Mouse (Mus musculus) hindbrain, embryonic 11.5 days (tissue): ENCODE measurements at regions not wholly inside any gene's neighbourhood (a gene's known extent, or its start where the extent isn't known, plus 50 kb on each side); places are given as distances from the start of the nearest gene placed in this dataset.

Source experiments
- ATAC-seq: fragments of 200-750 bp; cut with Nextera tagmentation; 2 replicates; pipeline ENCODE4 v1.8.0; 2017; ENCODE audit warnings: mild to moderate bottlenecking, moderate TSS enrichment, moderate library complexity; ENCODE audit not compliant: low FRiP score
- DNase-seq: peaks from one replicate; pipeline ENCODE4 v3.0.0-alpha.2; 2015; ENCODE audit warnings: low spot score
- H3K27ac ChIP-seq: fragments of 300-500 bp; sonication (generic); 2 replicates; pipeline ENCODE4 v1.5.1; 2014; ENCODE audit warnings: mild to moderate bottlenecking, low read depth, low read length
- H3K27me3 ChIP-seq: fragments of 300-500 bp; sonication (generic); 2 replicates; pipeline ENCODE4 v1.6.1; 2014; ENCODE audit warnings: mild to moderate bottlenecking, low read length, moderate library complexity, mixed read lengths; ENCODE audit not compliant: control insufficient read depth, insufficient read depth
- H3K36me3 ChIP-seq: fragments of 300-500 bp; sonication (generic); 2 replicates; pipeline ENCODE4 v1.6.1; 2014; ENCODE audit warnings: mild to moderate bottlenecking, low read length, moderate library complexity, mixed read lengths; ENCODE audit not compliant: control insufficient read depth, insufficient read depth
- H3K4me1 ChIP-seq: fragments of 300-500 bp; sonication (generic); replicated peaks from 2 replicates; pipeline ENCODE4 v1.6.1; 2014; ENCODE audit warnings: low read length, mixed read lengths; ENCODE audit not compliant: control insufficient read depth, insufficient read depth
- H3K4me2 ChIP-seq: fragments of 300-500 bp; sonication (generic); replicated peaks from 2 replicates; pipeline ENCODE4 v1.6.1; 2014; ENCODE audit warnings: mild to moderate bottlenecking, low read depth, low read length
- H3K4me3 ChIP-seq: fragments of 300-500 bp; sonication (generic); 2 replicates; pipeline ENCODE4 v1.5.1; 2014; ENCODE audit warnings: low read depth, low read length
- H3K9ac ChIP-seq: fragments of 300-500 bp; sonication (generic); 2 replicates; pipeline ENCODE4 v1.6.1; 2014; ENCODE audit warnings: low read depth, low read length
- H3K9me3 ChIP-seq: fragments of 300-500 bp; sonication (generic); 2 replicates; pipeline ENCODE4 v1.6.1; 2016; ENCODE audit warnings: low read length; ENCODE audit not compliant: control insufficient read depth
- WGBS: fragments of 180-500 bp; shearing (Covaris S2); extraction: QIAGEN DNeasy Blood & Tissue Kit; methylation state at CpG from one replicate; pipeline ENCODE4 v1.1.7; 2014; 5-methylcytosine and 5-hydroxymethylcytosine counted together

DNA sequence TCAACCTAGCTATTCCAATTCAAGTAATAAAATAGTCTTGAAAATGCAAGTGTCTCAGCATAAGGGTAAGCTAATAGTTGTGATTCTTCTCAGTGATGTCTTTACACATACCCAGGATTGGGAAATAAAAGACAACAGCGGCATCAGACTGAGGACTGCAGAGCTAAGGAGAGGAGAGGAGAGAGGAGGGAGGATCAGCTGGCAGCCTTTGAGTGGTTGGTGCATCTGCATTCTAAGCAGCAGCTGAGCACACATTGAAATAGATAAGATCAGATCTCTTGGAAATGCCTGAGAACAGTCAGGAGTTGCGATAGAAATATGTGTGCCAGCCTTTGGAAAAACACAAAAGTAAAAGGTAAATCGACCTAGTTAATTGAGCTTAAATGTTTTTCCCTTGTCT lies 480.3 kb upstream of the Mpdz start:
- Histone ChIP-seq H3K27me3 (no peaks in the 10 kb centered on the region), H3K9ac (no peak overlapping the region), H3K36me3 (no peaks in the 10 kb centered on the region), H3K27ac (no peak overlapping the region), H3K4me3 (no peak overlapping the region), H3K9me3 (no peaks in the 10 kb centered on the region), H3K4me1 (no peaks in the 10 kb centered on the region), H3K4me2 (no peak overlapping the region)
- 78% methylated on average over 3 of the region's 3 CpGs for WGBS
- DNase-seq (no peak), ATAC-seq (no peak)

DNA sequence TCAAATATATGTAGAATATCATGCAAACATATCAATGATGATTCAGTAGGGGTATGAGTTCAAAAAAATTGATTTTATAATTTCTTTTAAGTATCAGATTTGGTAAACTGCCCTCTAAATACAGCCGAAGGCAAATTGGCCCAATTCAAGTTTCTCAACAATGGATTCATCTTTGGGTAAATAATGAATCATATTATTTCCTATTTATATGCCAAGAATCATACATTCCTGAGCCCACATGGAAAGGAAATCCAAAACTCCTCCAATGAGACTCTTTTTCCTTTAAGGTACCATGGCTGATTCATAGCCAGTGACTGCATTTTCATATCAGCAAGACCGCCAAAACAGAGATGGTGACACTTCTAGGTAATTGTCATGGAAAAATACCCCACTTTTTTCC lies 472.4 kb upstream of the Mpdz start:
- Histone ChIP-seq H3K36me3 (no peaks in the 10 kb centered on the region), H3K4me3 (no peak overlapping the region), H3K9me3 (no peaks in the 10 kb centered on the region), H3K27me3 (no peaks in the 10 kb centered on the region), H3K4me2 (no peak overlapping the region), H3K9ac (no peak overlapping the region), H3K27ac (no peak overlapping the region), H3K4me1 (no peaks in the 10 kb centered on the region)
- ATAC-seq (no peak), DNase-seq (no peak)
- WGBS = 93% methylated on average over 2 of the region's 2 CpGs

DNA sequence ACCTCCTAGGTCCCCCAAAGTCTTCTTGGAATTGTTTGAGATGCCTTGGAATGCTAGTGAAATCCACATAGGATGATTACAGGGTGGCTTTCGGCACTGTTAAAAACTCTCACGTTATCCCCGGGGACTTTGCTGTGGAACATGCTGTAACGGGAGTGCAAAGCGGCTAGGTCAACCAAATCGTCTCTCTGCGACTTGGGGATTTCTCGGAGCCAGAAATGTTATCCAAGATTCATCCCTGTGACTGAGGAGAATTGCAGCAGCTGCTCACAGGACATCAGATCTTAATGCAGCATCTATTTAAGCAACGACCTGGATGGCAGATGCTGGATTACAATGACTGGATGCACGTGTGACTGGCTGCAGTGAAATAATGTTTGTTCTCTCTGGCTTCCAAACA lies 470.7 kb upstream of the Mpdz start:
- 62% methylated on average over 10 of the region's 10 CpGs for WGBS
- Histone ChIP-seq H3K4me2 (no peak overlapping the region), H3K4me1 (no peaks in the 10 kb centered on the region), H3K9me3 (no peaks in the 10 kb centered on the region), H3K27me3 (no peaks in the 10 kb centered on the region), H3K36me3 (no peaks in the 10 kb centered on the region), H3K9ac (no peak overlapping the region), H3K4me3 (no peak overlapping the region), H3K27ac (no peak overlapping the region)
- DNase-seq (no peak), ATAC-seq (no peak)

DNA sequence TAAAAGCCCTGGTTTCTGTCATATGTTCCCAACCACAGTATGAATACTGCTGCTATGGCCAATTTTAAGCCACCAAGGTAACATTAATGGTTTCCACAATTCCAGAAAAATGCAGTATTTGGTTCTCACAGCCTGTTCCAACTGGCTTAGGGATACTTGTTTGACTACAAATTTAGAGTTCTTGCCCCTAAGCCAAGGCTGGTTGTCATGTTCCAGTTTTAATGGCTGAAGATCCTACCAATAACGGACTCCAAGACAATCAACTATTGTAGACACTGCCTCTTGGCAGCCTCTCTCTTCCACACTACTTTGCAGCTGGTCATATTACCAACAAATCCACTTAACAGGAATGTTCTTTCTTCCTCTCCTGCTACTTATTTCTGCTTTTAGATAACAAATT lies 470.0 kb upstream of the Mpdz start:
- Histone ChIP-seq H3K27ac (no peak overlapping the region), H3K4me1 (no peaks in the 10 kb centered on the region), H3K9ac (no peak overlapping the region), H3K27me3 (no peaks in the 10 kb centered on the region), H3K4me2 (no peak overlapping the region), H3K4me3 (no peak overlapping the region), H3K36me3 (no peaks in the 10 kb centered on the region), H3K9me3 (no peaks in the 10 kb centered on the region)
- no peak for ATAC-seq
- WGBS = 76% methylated on average over 1 of the region's 1 CpGs
- DNase-seq = no peak

DNA sequence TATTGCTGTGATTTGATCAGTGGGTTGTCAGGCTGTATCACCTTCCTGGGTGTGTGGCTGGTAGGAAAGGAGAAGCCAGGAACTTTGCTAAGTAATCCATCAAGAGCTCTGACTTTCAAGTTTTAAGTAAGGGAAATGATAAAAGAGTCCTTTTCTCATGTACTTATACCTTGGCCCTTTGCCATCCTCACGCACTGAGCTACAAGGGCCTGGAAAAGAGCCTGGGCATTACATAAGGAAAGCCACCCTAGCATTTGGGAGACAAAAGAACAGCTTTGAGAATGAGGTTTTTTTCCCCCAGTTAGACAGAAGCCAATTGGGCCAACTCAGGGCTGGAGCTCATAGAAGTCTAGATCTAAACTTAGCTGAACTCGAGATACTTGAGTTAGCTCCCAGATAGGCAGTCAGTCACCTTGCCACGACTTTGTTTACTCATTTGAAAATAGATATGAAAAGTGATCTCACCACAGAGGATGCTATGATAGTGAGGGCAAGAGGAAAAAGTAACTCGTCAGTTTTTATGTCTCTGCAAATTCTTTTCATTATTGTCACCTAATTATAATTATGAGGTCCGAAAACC lies 457.4 kb upstream of the Mpdz start:
- no peak overlapping the region for H3K27ac ChIP-seq
- no peak for DNase-seq
- 92% methylated on average over 5 of the region's 5 CpGs for WGBS

DNA sequence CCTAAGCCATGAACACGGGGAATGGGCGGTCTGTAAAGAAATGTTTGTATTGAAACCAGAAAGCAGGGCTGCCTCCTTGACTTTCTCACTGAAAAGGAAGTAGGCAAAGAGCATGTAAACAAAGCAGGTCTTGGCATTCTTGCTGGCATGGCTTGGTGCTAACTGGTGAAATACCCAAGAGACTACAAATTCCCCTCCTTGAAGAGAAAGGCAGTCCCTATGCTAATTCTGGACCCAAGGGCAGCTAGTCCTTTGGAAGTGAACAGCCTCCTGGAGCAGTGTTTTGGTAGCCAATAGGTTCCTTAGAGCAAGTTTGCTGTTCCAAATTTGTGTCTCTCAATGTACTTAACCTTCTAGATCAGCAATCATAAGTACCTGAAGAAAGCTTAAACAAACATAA lies 456.0 kb upstream of the Mpdz start:
- Histone ChIP-seq H3K27me3 (no peaks in the 10 kb centered on the region), H3K36me3 (no peaks in the 10 kb centered on the region), H3K4me1 (no peaks in the 10 kb centered on the region), H3K4me3 (no peak overlapping the region), H3K27ac (no peak overlapping the region), H3K4me2 (no peak overlapping the region), H3K9ac (no peak overlapping the region), H3K9me3 (no peaks in the 10 kb centered on the region)
- ATAC-seq (no peak), DNase-seq (no peak)
- 78% methylated on average over 2 of the region's 2 CpGs for WGBS

More for the DNA sequence above, 457.4 kb upstream of the Mpdz start:
- no peaks in the 10 kb centered on the region for H3K4me1 ChIP-seq
- H3K9ac ChIP-seq = no peak overlapping the region
- H3K9me3 ChIP-seq = no peaks in the 10 kb centered on the region
- no peak overlapping the region for H3K4me3 ChIP-seq
- no peaks in the 10 kb centered on the region for H3K36me3 ChIP-seq
- H3K27me3 ChIP-seq = no peaks in the 10 kb centered on the region
- no peak for ATAC-seq
- H3K4me2 ChIP-seq = no peak overlapping the region

DNA sequence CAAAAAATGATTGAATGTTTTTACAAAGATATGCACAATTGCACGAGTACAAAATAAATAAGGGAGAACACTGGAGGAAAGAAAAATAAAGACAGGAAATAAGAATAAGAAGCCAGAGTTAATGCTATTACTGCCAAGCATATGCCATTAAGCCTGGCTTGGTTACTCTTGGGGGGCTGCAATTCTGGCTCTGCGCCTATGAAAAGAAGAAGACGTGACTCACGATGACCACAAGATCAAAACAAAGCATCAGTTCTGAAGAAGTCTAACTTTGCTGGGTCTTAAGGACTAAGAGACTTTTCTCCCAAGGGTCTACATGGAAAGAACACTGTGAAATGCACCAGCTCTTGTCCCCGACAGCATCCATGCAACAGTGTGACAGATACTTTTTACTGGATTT lies 454.8 kb upstream of the Mpdz start:
- Histone ChIP-seq H3K27me3 (no peaks in the 10 kb centered on the region), H3K36me3 (no peaks in the 10 kb centered on the region), H3K9me3 (no peaks in the 10 kb centered on the region), H3K4me1 (no peaks in the 10 kb centered on the region), H3K9ac (no peak overlapping the region), H3K4me3 (no peak overlapping the region), H3K4me2 (no peak overlapping the region), H3K27ac (no peak overlapping the region)
- WGBS = 90% methylated on average over 5 of the region's 5 CpGs
- DNase-seq (no peak), ATAC-seq (no peak)

DNA sequence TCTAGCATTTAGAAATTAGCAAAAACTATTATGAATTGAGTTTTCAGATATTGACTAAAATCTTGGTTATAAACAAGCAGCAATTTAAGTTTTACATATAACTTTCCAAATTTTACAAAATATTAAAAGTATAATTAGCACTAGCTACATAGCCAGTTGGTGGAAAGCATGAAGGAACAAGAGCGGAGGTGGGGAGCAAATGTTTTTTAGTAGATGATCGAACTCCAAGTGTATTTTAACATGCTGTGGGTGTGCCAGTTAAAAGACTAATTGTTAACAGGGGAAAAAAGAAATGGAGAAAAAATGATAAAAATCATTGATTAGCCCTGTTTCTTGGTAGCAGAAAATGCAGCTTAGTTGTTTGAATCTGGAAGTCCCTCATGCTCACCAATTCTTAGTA lies 426.3 kb upstream of the Mpdz start:
- Histone ChIP-seq H3K4me1 (no peaks in the 10 kb centered on the region), H3K9ac (no peak overlapping the region), H3K36me3 (no peaks in the 10 kb centered on the region), H3K4me3 (no peak overlapping the region), H3K9me3 (no peaks in the 10 kb centered on the region), H3K27ac (no peak overlapping the region), H3K27me3 (no peaks in the 10 kb centered on the region), H3K4me2 (no peak overlapping the region)
- DNase-seq (no peak), ATAC-seq (no peak)
- WGBS = 97% methylated on average over 2 of the region's 2 CpGs

DNA sequence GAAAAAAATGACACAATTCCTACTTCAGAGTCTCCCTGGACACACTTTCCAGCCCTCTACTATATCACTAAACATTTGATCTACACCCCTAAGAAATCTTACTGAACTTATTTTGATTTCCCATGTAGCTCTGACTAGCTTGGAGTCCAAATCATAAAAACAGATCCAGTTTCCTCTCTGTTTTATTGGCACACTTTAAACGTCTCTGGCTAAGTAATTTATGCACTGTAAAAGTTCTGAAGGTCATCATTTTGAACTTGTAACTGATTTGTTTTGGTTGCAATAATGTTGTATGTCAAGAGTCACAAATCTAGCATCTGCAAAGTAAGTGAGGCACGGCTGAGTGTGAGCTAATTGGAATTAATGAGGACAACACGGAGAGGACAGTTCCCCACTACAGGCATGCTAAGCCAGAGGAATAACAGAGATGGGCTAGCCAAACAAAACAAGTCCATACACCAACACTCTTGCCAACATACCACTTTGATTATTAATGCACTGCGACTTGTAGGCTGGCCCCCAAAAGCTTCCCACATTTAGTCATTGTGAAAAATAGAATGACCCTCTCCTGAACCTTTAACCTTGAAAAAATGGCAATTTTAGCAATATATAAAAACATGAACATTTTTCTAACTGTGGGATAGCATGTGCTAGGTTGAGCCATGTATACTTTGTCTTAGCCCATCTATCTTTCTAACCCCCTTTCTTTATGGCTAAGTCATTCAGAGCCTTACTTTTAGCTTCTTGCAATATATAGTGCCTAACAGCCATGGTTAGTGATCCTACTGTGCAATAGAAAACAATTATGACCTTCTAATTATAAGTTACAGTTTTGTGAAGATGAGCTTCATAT lies 399.3 kb upstream of the Mpdz start:
- Histone ChIP-seq H3K9ac (no peak overlapping the region), H3K4me3 (no peak overlapping the region), H3K4me1 (no peaks in the 10 kb centered on the region), H3K9me3 (no peaks in the 10 kb centered on the region), H3K27me3 (no peaks in the 10 kb centered on the region), H3K4me2 (no peak overlapping the region), H3K36me3 (no peaks in the 10 kb centered on the region), H3K27ac (no peak overlapping the region)
- ATAC-seq (no peak), DNase-seq (no peak)
- WGBS = 82% methylated on average over 4 of the region's 4 CpGs
